Mouse (Mus musculus) lung, adult 2 months (tissue): ENCODE data around the gene Lrrn2. TPM values are rescaled to one million over a fixed set of nuclear protein-coding genes. Genes with fewer than 3 reads are reported as not detected.

Source experiments
- DNase-seq: peaks from one replicate; pipeline ENCODE4 v3.0.0; 2022
- H3K4me1 ChIP-seq: fragments of 200-500 bp; 2 replicates; pipeline ENCODE4 v1.6.1; 2011; ENCODE audit warnings: low read length; ENCODE audit not compliant: control insufficient read depth, insufficient read depth
- H3K4me3 ChIP-seq: fragments of 200-500 bp; replicated peaks from 2 replicates; pipeline ENCODE3; 2011; ENCODE audit warnings: low read depth, mild to moderate bottlenecking, control low read depth, low read length; ENCODE audit errors: extremely low read depth
- CTCF ChIP-seq: fragments of 200-500 bp; IDR thresholded peaks from 2 replicates; pipeline ENCODE4 v1.5.1; 2011; ENCODE audit warnings: mild to moderate bottlenecking, low read length, control low read depth; ENCODE audit not compliant: insufficient read depth
- POLR2A ChIP-seq: fragments of 200-500 bp; IDR thresholded peaks from 2 replicates; pipeline ENCODE4 v1.6.1; 2011; ENCODE audit warnings: low read depth, mild to moderate bottlenecking, control low read depth, low read length, borderline replicate concordance; ENCODE audit errors: extremely low read depth
- WGBS: fragments of 180-500 bp; shearing (Covaris S2); methylation state at CpG from one replicate; pipeline ENCODE4 v1.1.7; 2018; 5-methylcytosine and 5-hydroxymethylcytosine counted together
- polyA plus RNA-seq: library from polyadenylated mRNA; depleted of rRNA; stranded (reverse); fragments of >200 nt; gene quantifications from 2 replicates; pipeline ENCODE4 v1.2.3, GENCODE M21; 2012; rRNA removed

Gene Lrrn2
- 2.0 and 2.9 TPM in 2 replicates for polyA plus RNA-seq

DNA sequence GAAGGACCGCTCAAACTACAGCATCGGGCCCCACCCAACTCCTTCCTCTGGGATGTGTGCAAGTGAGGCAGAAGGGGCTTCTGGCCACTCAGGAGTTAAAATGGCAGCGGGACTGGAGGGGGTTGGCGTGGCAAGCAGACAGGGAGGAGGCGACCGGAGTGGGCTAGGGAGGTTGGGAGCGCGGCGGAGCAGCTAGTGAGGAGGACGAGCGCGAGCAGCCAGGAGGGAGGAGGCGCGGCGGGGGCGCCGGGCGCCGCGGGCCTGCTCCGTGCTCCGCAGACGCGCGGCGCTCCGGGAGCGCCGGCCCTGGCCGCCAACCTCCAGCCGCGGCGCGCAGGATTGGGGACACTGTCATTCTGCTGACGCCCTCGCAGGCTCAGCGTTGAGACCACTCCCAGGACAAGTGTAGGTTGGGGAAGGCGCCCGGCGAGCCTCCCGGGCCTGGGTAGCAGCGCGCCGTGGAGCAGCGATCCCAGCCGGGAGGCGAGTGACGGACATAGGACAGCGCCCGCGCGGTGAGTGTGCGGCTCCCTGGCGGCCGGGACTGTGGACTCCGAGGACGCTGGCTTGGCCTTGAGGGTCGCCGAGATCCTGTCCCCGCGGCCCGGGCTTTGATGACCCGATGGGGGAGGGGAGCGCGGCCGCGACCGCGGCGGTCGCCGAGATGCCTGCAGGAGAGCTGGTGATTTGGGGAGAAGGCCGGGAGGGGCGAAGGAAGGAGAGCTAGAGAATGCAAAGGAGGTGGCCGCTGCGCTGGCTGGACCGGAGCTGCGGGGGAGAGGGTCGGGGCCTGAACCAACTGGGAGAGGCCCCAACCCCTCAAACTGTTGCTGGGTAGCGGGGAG is at the start of gene Lrrn2:
Lrrn2 (plus strand) TSS at position 113 of the 845 bp plus-strand sequence.
- Histone ChIP-seq H3K4me1 (no peaks in the 10 kb centered on the region), H3K4me3 (no peak within 1 kb of the TSS)
- TF ChIP-seq POLR2A (no peak), CTCF (no peak)
- DNase-seq: peak; percentile 5
- under 1% methylated on average over 80 of the region's 80 CpGs for WGBS

DNA sequence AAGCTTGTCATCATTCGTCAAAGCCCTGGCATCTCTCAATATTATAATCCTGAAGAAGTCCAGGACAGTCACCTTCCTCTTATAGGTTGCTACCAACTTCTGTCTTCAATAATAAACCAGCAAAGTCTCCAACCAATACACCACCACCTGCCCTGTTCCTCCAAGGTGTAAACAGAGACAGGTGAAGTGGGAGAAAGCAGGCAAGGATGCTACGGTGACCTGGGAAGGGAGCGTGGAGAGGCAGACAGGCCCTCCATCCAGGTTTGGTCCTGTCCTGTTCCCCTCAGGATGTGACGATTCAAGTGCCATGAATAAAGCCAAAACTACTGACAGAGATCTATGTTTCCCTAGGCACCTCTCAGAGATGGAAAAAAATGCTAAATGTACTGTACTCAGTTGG is 48.1 kb upstream of the Lrrn2 start:
- DNase-seq: no peak
- no peak for TF ChIP-seq POLR2A
- no peak for TF ChIP-seq CTCF
- H3K4me3 ChIP-seq: no peak overlapping the region
- H3K4me1 ChIP-seq: no peaks in the 10 kb centered on the region
- WGBS: 78% methylated on average over 4 of the region's 4 CpGs

DNA sequence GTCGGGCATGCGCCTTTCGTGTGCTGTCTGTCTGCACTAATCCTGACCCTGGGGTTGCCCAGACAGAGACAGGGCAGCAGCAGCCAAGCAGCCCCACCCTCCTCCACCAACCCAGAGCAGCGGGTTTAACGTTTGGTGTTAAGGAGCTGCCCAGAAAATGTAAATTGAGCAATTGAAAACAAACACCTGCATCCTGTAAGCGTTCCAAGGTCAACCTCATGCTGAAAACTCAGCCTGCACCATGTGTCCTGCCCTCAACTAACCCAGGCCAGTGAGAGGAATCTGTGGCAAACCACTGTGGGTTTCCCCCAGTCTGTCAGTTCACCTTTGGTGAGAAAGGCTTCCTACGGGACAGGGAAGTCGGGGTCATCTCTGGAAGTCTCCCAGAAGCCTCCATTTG is 46.0 kb upstream of the Lrrn2 start:
- no peak overlapping the region for H3K4me3 ChIP-seq
- WGBS: 31% methylated on average over 8 of the region's 8 CpGs
- H3K4me1 ChIP-seq: no peaks in the 10 kb centered on the region
- DNase-seq: no peak
- no peak for TF ChIP-seq CTCF
- TF ChIP-seq POLR2A: no peak

GRCm38 (mm10) chr1:132836895-132837294 is 43.2 kb upstream of the Lrrn2 start:
- 72% methylated on average over 8 of the region's 8 CpGs for WGBS
- Histone ChIP-seq H3K4me1 (no peaks in the 10 kb centered on the region), H3K4me3 (no peak overlapping the region)
- no peak for DNase-seq
- TF ChIP-seq POLR2A (no peak), CTCF (no peak)

- 57% methylated on average over 5 of the region's 5 CpGs for WGBS
- no peak for DNase-seq
- H3K4me3 ChIP-seq: no peak overlapping the region
- H3K4me1 ChIP-seq: no peaks in the 10 kb centered on the region
- TF ChIP-seq CTCF: no peak
- TF ChIP-seq POLR2A: no peak
These were observed 42.4 kb upstream of the Lrrn2 start for GRCm38 (mm10) chr1:132837691-132838090.

DNA sequence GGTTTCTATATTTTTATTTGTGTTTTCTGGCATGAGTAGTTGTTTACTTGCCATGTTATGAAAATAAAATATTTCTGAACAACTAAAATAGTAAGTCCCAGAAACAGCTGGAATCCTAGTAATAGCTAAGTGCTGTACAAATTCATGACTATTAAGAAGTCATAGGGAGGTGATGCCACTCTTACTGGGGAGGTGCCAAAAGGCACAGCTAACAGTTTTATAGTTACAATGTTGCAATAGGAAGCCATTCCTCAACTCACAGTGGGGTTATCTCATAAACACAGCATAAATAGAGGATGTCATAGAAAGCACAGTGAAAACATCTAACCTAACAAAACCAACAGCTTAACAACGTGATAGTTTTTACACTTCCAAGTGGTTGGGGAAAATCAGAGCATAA is 41.7 kb upstream of the Lrrn2 start:
- no peak for TF ChIP-seq POLR2A
- no peak for TF ChIP-seq CTCF
- Histone ChIP-seq H3K4me1 (no peaks in the 10 kb centered on the region), H3K4me3 (no peak overlapping the region)
- no peak for DNase-seq
- WGBS: 52% methylated on average over 1 of the region's 1 CpGs

GRCm38 (mm10) chr1:132843612-132844011 is 36.5 kb upstream of the Lrrn2 start:
- Histone ChIP-seq H3K4me3 (no peak overlapping the region), H3K4me1 (no peaks in the 10 kb centered on the region)
- TF ChIP-seq POLR2A: no peak
- TF ChIP-seq CTCF: no peak
- WGBS: 75% methylated on average over 10 of the region's 10 CpGs
- DNase-seq: no peak

DNA sequence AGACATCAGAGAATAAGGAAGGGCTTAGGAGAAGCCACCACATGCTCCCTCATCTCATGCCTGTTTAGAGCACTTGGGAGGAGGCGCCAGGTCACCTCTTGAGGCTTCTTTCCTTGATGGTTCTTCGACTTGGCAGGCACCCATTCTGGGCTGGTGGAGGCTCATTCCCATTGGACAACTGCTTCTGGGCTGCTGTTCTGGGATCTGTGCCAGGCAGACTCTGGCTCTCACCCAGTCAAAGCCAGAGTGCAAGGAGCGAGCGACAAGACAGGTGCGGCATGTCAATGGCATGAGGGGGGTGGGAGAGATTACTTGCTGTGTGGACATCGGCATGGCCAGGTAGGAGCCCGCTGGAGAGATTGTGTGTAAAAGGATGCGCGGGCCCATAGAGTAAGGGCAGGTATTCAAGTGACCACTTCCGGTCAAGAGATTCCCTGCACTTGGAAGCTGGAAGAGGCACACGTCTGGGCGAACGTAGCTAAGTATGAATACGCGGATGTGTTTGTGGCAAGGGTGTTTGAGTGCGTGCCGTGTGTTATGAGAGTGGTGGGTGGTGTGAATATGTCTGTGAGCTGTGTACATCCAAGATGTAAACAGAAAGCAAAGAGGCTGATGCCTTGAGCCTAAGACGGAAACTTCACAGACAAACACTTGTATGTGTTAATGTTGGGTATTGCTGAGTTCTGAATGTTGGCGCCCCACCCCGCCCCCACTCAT is 35.8 kb upstream of the Lrrn2 start:
- Histone ChIP-seq H3K4me1 (no peaks in the 10 kb centered on the region), H3K4me3 (no peak overlapping the region)
- 73% methylated on average over 20 of the region's 20 CpGs for WGBS
- TF ChIP-seq CTCF: no peak
- TF ChIP-seq POLR2A: no peak
- DNase-seq: no peak

- DNase-seq: no peak
- TF ChIP-seq CTCF: no peak
- TF ChIP-seq POLR2A: no peak
- WGBS: 71% methylated on average over 8 of the region's 8 CpGs
These were observed 34.3 kb upstream of the Lrrn2 start for GRCm38 (mm10) chr1:132845766-132846165.

DNA sequence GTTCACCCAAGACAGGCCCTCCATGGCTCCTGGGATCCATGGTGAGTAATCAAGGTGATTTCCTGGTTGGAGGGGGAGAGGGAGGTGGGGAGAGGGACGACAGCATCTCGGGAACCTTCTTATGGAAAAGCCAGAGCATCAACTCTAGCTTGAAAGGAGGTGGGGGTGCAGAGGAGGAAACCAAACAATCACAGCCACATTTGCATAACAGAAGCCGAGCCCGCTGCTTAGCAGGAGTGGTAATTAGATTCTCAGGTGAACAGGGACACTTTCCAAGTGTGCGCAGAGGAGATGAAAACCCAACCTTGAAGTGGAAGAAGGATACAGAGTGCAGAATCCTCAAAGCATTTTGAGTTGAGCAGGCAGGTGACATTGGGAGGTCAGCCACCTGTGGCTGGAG is 29.3 kb upstream of the Lrrn2 start:
- 54% methylated on average over 5 of the region's 5 CpGs for WGBS
- Histone ChIP-seq H3K4me3 (no peak overlapping the region), H3K4me1 (no peaks in the 10 kb centered on the region)
- TF ChIP-seq POLR2A (no peak), CTCF (no peak)
- DNase-seq: no peak

More at GRCm38 (mm10) chr1:132845766-132846165, 34.3 kb upstream of the Lrrn2 start:
- no peak overlapping the region for H3K4me3 ChIP-seq
- H3K4me1 ChIP-seq: no peaks in the 10 kb centered on the region
